Mouse (Mus musculus) CH12.LX (cell line): Measurements from ENCODE around the gene Idh3a. TPM values are rescaled to one million over a fixed set of nuclear protein-coding genes. Genes with fewer than 3 reads are reported as not detected.

ENCODE experiments used
- DNase-seq: peaks from one replicate; pipeline ENCODE4 v3.0.0-alpha.2; 2013; ENCODE audit errors: extremely low read depth
- H3K27ac ChIP-seq: 2 replicates; pipeline ENCODE4 v1.5.1; 2012; ENCODE audit warnings: low read depth, mild to moderate bottlenecking, control low read depth, moderate library complexity; ENCODE audit not compliant: insufficient read depth
- H3K27me3 ChIP-seq: replicated peaks from 2 replicates; pipeline ENCODE3; 2012; ENCODE audit warnings: inconsistent platforms
- H3K36me3 ChIP-seq, 2 experiments: replicated peaks in 1 of 2; 2 replicates each; pipeline versions ENCODE3 to v1.6.1; 2012; ENCODE audit warnings: inconsistent platforms in 1 of 2, low read length in 1 of 2, mild to moderate bottlenecking in 1 of 2, mixed read lengths in 1 of 2, moderate library complexity in 1 of 2; ENCODE audit not compliant: control insufficient read depth in 1 of 2, insufficient read depth in 1 of 2
- H3K4me1 ChIP-seq, 2 experiments: 2 replicates each; pipeline ENCODE4 v1.6.1; 2012; ENCODE audit warnings: inconsistent platforms in 1 of 2, moderate library complexity in 1 of 2; ENCODE audit not compliant: insufficient read depth in 2 of 2, control insufficient read depth in 1 of 2
- H3K4me2 ChIP-seq: 2 replicates; pipeline ENCODE4 v1.6.1; 2012; ENCODE audit warnings: low read depth, mild to moderate bottlenecking, control low read depth; ENCODE audit not compliant: poor library complexity, insufficient read depth, severe bottlenecking
- H3K4me3 ChIP-seq, 3 experiments: fragments of 150-350 bp in 1 of 3; sonication (generic) in 1 of 3; replicated peaks in 1 of 3; 2 replicates each; pipeline versions ENCODE3 to v1.5.1; 2011 to 2012; ENCODE audit warnings: low read depth in 2 of 3, low read length in 2 of 3, mild to moderate bottlenecking in 2 of 3, moderate library complexity in 2 of 3, control low read depth in 1 of 3, improper control_type of control experiment in 1 of 3, inconsistent platforms in 1 of 3, mixed read lengths in 1 of 3; ENCODE audit not compliant: poor library complexity in 1 of 3
- H3K79me2 ChIP-seq: replicated peaks from 2 replicates; pipeline ENCODE4 v1.6.1; 2012; ENCODE audit warnings: mild to moderate bottlenecking, moderate library complexity; ENCODE audit not compliant: control insufficient read depth, poor library complexity, insufficient read depth, severe bottlenecking; ENCODE audit errors: extremely low read depth
- H3K9ac ChIP-seq: 2 replicates; pipeline ENCODE4 v1.6.1; 2012; ENCODE audit warnings: low read depth, mild to moderate bottlenecking, control low read depth, moderate library complexity; ENCODE audit not compliant: insufficient read depth
- H3K9me3 ChIP-seq: replicated peaks from 2 replicates; pipeline ENCODE3; 2012; ENCODE audit warnings: low read length, inconsistent platforms, mixed read lengths
- BHLHE40 ChIP-seq: IDR thresholded peaks from 2 replicates; pipeline ENCODE4 v1.6.1; 2011; ENCODE audit warnings: mild to moderate bottlenecking, low read depth, low read length, improper control_type of control experiment
- CHD2 ChIP-seq: IDR thresholded peaks from 2 replicates; pipeline ENCODE4 v1.6.1; 2011; ENCODE audit warnings: low read length, improper control_type of control experiment
- ELF1 ChIP-seq: IDR thresholded peaks from 2 replicates; pipeline ENCODE4 v1.6.1; 2014; ENCODE audit warnings: low read depth, mild to moderate bottlenecking, inconsistent platforms, low read length, improper control_type of control experiment
- ETS1 ChIP-seq: conservative IDR thresholded peaks from 2 replicates; pipeline ENCODE4 v1.6.1; 2012; ENCODE audit warnings: low read depth, mild to moderate bottlenecking, inconsistent platforms, low read length, improper control_type of control experiment, moderate library complexity
- GABPA ChIP-seq: IDR thresholded peaks from 2 replicates; pipeline ENCODE4 v1.6.1; 2012; ENCODE audit warnings: low read depth, low read length, improper control_type of control experiment, inconsistent platforms; ENCODE audit not compliant: insufficient replicate concordance
- JUN ChIP-seq: IDR thresholded peaks from 2 replicates; pipeline ENCODE4 v1.6.1; 2011; ENCODE audit warnings: low read depth, mild to moderate bottlenecking, low read length, improper control_type of control experiment, moderate library complexity; ENCODE audit not compliant: insufficient read depth
- JUND ChIP-seq: conservative IDR thresholded peaks from 2 replicates; pipeline ENCODE4 v1.6.1; 2011; ENCODE audit warnings: low read depth, low read length, improper control_type of control experiment
- MAFK ChIP-seq: IDR thresholded peaks from 2 replicates; pipeline ENCODE4 v1.6.1; 2011; ENCODE audit warnings: low read length, improper control_type of control experiment; ENCODE audit not compliant: insufficient replicate concordance
- MAX ChIP-seq: IDR thresholded peaks from 2 replicates; pipeline ENCODE4 v1.6.1; 2011; ENCODE audit warnings: low read length, improper control_type of control experiment
- MAZ ChIP-seq: IDR thresholded peaks from 2 replicates; pipeline ENCODE4 v1.6.1; 2012; ENCODE audit warnings: low read depth, mild to moderate bottlenecking, inconsistent platforms, low read length, improper control_type of control experiment, moderate library complexity
- NELFE ChIP-seq: IDR thresholded peaks from 2 replicates; pipeline ENCODE4 v1.6.1; 2011; ENCODE audit warnings: low read depth, low read length, improper control_type of control experiment
- PAX5 ChIP-seq: IDR thresholded peaks from 2 replicates; pipeline ENCODE4 v1.6.1; 2012; ENCODE audit warnings: low read length, inconsistent platforms, mixed read lengths
- POLR2A ChIP-seq: IDR thresholded peaks from 2 replicates; pipeline ENCODE4 v1.6.1; 2011; ENCODE audit warnings: low read depth, mild to moderate bottlenecking, improper control_type of control experiment, low read length
- SIN3A ChIP-seq: IDR thresholded peaks from 2 replicates; pipeline ENCODE4 v1.6.1; 2012; ENCODE audit warnings: low read length, improper control_type of control experiment, inconsistent platforms
- TBP ChIP-seq: conservative IDR thresholded peaks from 2 replicates; pipeline ENCODE4 v1.6.1; 2011; ENCODE audit warnings: low read depth, low read length, improper control_type of control experiment
- TCF12 ChIP-seq: IDR thresholded peaks from 2 replicates; pipeline ENCODE4 v1.6.1; 2014; ENCODE audit warnings: low read depth, mild to moderate bottlenecking, inconsistent platforms, low read length, improper control_type of control experiment
- USF1 ChIP-seq: IDR thresholded peaks from 2 replicates; pipeline ENCODE4 v1.6.1; 2014; ENCODE audit warnings: low read depth, mild to moderate bottlenecking, inconsistent platforms, low read length, improper control_type of control experiment
- ZC3H11A ChIP-seq: IDR thresholded peaks from 2 replicates; pipeline ENCODE4 v1.6.1; 2012; ENCODE audit warnings: low read depth, mild to moderate bottlenecking, inconsistent platforms, low read length, improper control_type of control experiment
- ZMIZ1 ChIP-seq: IDR thresholded peaks from 2 replicates; pipeline ENCODE4 v1.6.1; 2012; ENCODE audit warnings: low read depth, mild to moderate bottlenecking, inconsistent platforms, low read length, improper control_type of control experiment
- ZNF384 ChIP-seq: IDR thresholded peaks from 2 replicates; pipeline ENCODE4 v1.6.1; 2012; ENCODE audit warnings: low read depth, low read length, improper control_type of control experiment, inconsistent platforms
- dilution Hi-C: fragments of 300-500 bp; cut with MboI; formaldehyde crosslinking; loops from 2 replicates; pipeline ENCODE4 v1.14.3; 2020; ENCODE audit warnings: low sequenced_read_pairs; ENCODE audit not compliant: extremely low pct_unique_long_range_greater_than_20kb, extremely low pct_ligation_motif_present
- in situ Hi-C: fragments of 300-500 bp; cut with MboI; formaldehyde crosslinking; loops from 3 replicates; pipeline ENCODE4 v1.14.3; 2019; ENCODE audit warnings: low sequenced_read_pairs, low pct_ligation_motif_present, low pct_unique_long_range_greater_than_20kb, mixed read lengths
- polyA plus RNA-seq: library from polyadenylated mRNA; unstranded; fragments of >175 nt; gene quantifications from 2 replicates; pipeline ENCODE4 v1.2.1, GENCODE M21; 2012; ENCODE audit warnings: low read depth; ENCODE audit not compliant: insufficient read length
- total RNA-seq, 2 experiments: library from RNA; depleted of rRNA; stranded (reverse); fragments of 300-350 nt in 1 of 2; fragments of >200 nt in 1 of 2; gene quantifications; 2 replicates each; pipeline ENCODE4 v1.2.3; 2012 to 2014

Idh3a gene
- total and polyA plus RNA-seq, 3 experiments: 102 to 198 (median 178) TPM

DNA sequence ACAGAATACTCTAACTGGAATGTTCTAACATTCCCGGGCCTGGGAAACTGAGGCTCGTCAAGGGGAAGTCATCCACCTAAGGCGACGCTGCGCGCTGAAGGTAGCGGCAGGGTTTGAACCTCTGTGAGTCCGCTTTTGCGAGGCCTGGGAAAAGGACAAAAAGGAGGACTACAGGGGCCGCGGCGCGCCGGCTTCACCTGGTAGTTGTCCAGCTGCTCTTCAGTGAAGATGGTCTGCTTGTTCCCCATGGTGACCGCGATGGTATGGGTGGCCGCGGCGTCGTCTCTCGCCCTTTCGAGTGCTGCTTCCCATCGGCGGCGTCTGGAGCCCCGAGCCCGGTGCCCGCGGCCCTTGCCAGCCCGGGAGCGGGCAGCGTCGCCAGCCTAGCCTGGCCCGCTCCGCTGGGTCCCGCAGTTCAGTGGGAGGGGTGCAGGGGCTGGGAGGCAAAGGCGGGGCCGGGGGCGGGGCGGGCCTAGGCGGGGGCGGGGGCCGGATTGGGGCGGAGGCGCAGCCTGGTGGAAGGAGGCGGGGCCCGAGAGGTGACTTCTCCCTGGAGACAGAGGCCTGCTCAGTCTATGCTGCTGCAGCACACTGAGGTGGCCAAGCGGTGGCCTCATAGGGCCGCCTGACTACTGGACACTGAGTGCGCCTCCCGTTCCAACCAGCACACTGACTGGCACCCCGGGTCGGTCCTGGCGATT is 26.2 kb upstream of the Idh3a start, which contains the start of gene Cib2:
Gene Cib2 (minus strand): TSS at position 448 of the 701 bp plus-strand sequence.
- H3K79me2 ChIP-seq: no peaks in the 10 kb centered on the region
- H3K9me3 ChIP-seq: peaks cover 12% of the 10 kb centered on the region
- H3K4me1 ChIP-seq: peaks cover 9 to 28% of the 10 kb centered on the region in 2 experiments
- TF ChIP-seq SIN3A (no peak), PAX5 (no peak), ETS1 (no peak), POLR2A (no peak), GABPA (no peak), MAX (no peak), ELF1 (no peak), CHD2 (no peak), NELFE (no peak), ZC3H11A (no peak), ZMIZ1 (no peak), TCF12 (no peak), MAZ (no peak), USF1 (no peak), MAFK (no peak), TBP (no peak)
- DNase-seq: no peak
- dilution Hi-C loops: no loop called here
- no peak within 1 kb of the TSS for H3K4me3 ChIP-seq
- H3K4me2 ChIP-seq: no peak within 1 kb of the TSS
- no peak within 1 kb of the TSS for H3K9ac ChIP-seq
- H3K36me3 ChIP-seq: no peaks in the 10 kb centered on the region
- H3K27me3 ChIP-seq: no peaks in the 10 kb centered on the region
- H3K27ac ChIP-seq: no peak within 1 kb of the TSS
- in situ Hi-C loops: no loop called here

- Histone ChIP-seq H3K4me3 (no peak overlapping the region), H3K9me3 (peaks cover 12% of the 10 kb centered on the region), H3K9ac (no peak overlapping the region), H3K4me1 (peaks cover 7 to 28% of the 10 kb centered on the region in 2 experiments; a peak in 3 of 4 replicates), H3K36me3 (no peaks in the 10 kb centered on the region), H3K4me2 (no peak overlapping the region), H3K27me3 (no peaks in the 10 kb centered on the region), H3K27ac (no peak overlapping the region), H3K79me2 (no peaks in the 10 kb centered on the region)
- TF ChIP-seq JUND: no peak
- TF ChIP-seq ZNF384: peak; percentile 73
- TF ChIP-seq TCF12: no peak
- TF ChIP-seq JUN: no peak
- TF ChIP-seq BHLHE40: no peak
- TF ChIP-seq ELF1: no peak
- DNase-seq: no peak
- dilution Hi-C loops: no loop called here
- in situ Hi-C loops: no loop called here
These were observed 25.1 kb upstream of the Idh3a start for GRCm38 (mm10) chr9:54560831-54561601.
